Mouse (Mus musculus): Measurements from ENCODE around the gene Slitrk2.

The Slitrk2 gene

GRCm38 (mm10) chrX:66648911-66649620 lies at the start of gene Slitrk2:
TSS of gene Slitrk2 (plus strand) at chrX:66649318.
- no peak for DNase-seq (ENCODE audit: low spot score in 2 of 2)

DNA sequence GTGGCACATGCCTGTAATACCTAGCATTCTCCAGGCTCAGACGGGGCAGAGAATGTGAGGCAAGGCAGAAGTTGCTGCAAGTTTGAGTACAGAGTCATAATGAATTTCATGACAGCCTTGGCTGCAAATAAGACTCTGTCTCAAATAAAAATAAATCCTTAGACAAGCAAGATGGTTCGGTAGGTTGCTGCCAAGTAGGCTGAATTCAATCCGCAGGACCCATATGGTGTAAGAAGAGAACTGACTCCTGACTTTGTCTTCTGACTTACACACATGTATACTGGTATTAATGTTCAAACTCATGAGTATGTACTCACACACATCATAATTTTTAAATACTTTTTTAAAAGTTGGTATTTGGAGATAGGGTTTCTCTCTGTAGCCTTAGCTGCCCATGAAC lies 43.6 kb upstream of the Slitrk2 start:
- DNase-seq (ENCODE audit: low spot score in 2 of 2) = no peak

GRCm38 (mm10) chrX:66652455-66653144 lies 3.5 kb downstream of the Slitrk2 start:
- no peak for DNase-seq (ENCODE audit: low spot score in 2 of 2)

- DNase-seq (ENCODE audit: low spot score in 2 of 2) = no peak
Observed at GRCm38 (mm10) chrX:66657365-66657764, 8.2 kb downstream of the Slitrk2 start.

DNA sequence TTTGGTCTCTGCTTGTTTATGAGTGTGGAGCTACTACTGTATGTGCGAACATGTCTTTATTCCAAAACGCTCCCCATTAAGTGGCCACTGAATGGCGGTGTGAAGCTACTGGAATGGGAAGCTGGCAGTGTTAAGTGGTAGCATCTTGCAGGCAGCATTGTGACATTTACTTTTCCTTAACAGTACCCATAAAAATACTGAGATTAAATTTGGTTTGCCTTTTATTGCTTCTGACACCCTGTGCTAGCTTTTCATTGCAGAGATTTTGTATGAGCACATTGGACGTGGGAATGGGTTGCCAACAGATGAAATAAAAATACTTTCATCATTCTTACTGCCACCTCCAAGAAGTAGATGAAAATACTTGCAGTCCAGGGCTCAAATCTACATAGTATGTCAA lies 27.8 kb downstream of the Slitrk2 start:
- no peak for DNase-seq (ENCODE audit: low spot score in 2 of 2)

- no peak for DNase-seq (ENCODE audit: low spot score in 2 of 2)
Observed at GRCm38 (mm10) chrX:66678646-66679045, 29.5 kb downstream of the Slitrk2 start.

All from spleen, postnatal 4 days (tissue).